Mouse (Mus musculus) splenic B cell, adult 2 months (primary cell): ENCODE results near the gene Adgrl4.
A peak's percentile ranks its signal among the peaks of the same experiment; 100 is the strongest.

Experiments used
- DNase-seq: peaks from one replicate; pipeline ENCODE4 v3.0.0-alpha.2; 2011; ENCODE audit warnings: low read depth, low spot score
- H3K27me3 ChIP-seq: 2 replicates; pipeline ENCODE4 v1.6.1; 2012; ENCODE audit warnings: mild to moderate bottlenecking, low read length, moderate library complexity, mixed read lengths; ENCODE audit not compliant: control insufficient read depth, poor library complexity, insufficient read depth, severe bottlenecking
- H3K36me3 ChIP-seq: 2 replicates; pipeline ENCODE4 v1.6.1; 2012; ENCODE audit warnings: mild to moderate bottlenecking, low read length, moderate library complexity, mixed read lengths; ENCODE audit not compliant: control insufficient read depth, poor library complexity, insufficient read depth, severe bottlenecking

Gene Adgrl4

GRCm38 (mm10) chr3:151565664-151566621, 128.3 kb downstream of the Adgrl4 start:
- H3K27me3 ChIP-seq, result no peaks in the 10 kb centered on the region; the same call in 1 of the 2 replicates
- no peak for DNase-seq

GRCm38 (mm10) chr3:151566629-151567028, 128.9 kb downstream of the Adgrl4 start:
- DNase-seq, result peak; percentile 5
- Histone ChIP-seq H3K36me3 (no peaks in the 10 kb centered on the region), H3K27me3 (no peaks in the 10 kb centered on the region; the same call in 1 of the 2 replicates)

More at GRCm38 (mm10) chr3:151565664-151566621, 128.3 kb downstream of the Adgrl4 start:
- no peaks in the 10 kb centered on the region for H3K36me3 ChIP-seq

- Histone ChIP-seq H3K27me3 (no peaks in the 10 kb centered on the region; the same call in 1 of the 2 replicates), H3K36me3 (no peaks in the 10 kb centered on the region)
- no peak for DNase-seq
These were observed 129.9 kb downstream of the Adgrl4 start for GRCm38 (mm10) chr3:151567541-151567940.

GRCm38 (mm10) chr3:151572089-151572488, 134.4 kb downstream of the Adgrl4 start:
- DNase-seq, result no peak
- Histone ChIP-seq H3K36me3 (no peaks in the 10 kb centered on the region), H3K27me3 (no peaks in the 10 kb centered on the region)

- DNase-seq, result no peak
- Histone ChIP-seq H3K36me3 (no peaks in the 10 kb centered on the region), H3K27me3 (no peaks in the 10 kb centered on the region)
These were observed 137.6 kb downstream of the Adgrl4 start for GRCm38 (mm10) chr3:151575292-151575691.

GRCm38 (mm10) chr3:151576155-151576554, 138.5 kb downstream of the Adgrl4 start:
- Histone ChIP-seq H3K27me3 (no peaks in the 10 kb centered on the region), H3K36me3 (no peaks in the 10 kb centered on the region)
- no peak for DNase-seq

GRCm38 (mm10) chr3:151591904-151592303, 154.2 kb downstream of the Adgrl4 start:
- Histone ChIP-seq H3K36me3 (no peaks in the 10 kb centered on the region), H3K27me3 (no peaks in the 10 kb centered on the region)
- no peak for DNase-seq
